Mouse (Mus musculus) forebrain, embryonic 13.5 days (tissue): ENCODE measurements around the gene Il18bp. TPM values are rescaled to one million over a fixed set of nuclear protein-coding genes. Genes with fewer than 3 reads are reported as not detected.

Experiments
- ATAC-seq: fragments of 200-750 bp; cut with Nextera tagmentation; 2 replicates; pipeline ENCODE4 v1.8.0; 2017
- H3K27ac ChIP-seq: fragments of 300-500 bp; sonication (generic); 2 replicates; pipeline ENCODE4 v1.5.1; 2015; ENCODE audit warnings: inconsistent platforms, mild to moderate bottlenecking, moderate library complexity
- H3K27me3 ChIP-seq: fragments of 300-500 bp; sonication (generic); 2 replicates; pipeline ENCODE4 v1.6.1; 2015; ENCODE audit warnings: mild to moderate bottlenecking, inconsistent platforms
- H3K36me3 ChIP-seq: fragments of 300-500 bp; sonication (generic); 2 replicates; pipeline ENCODE4 v1.6.1; 2015; ENCODE audit warnings: mild to moderate bottlenecking, inconsistent platforms; ENCODE audit not compliant: poor library complexity, severe bottlenecking
- H3K4me1 ChIP-seq: fragments of 300-500 bp; sonication (generic); 2 replicates; pipeline ENCODE4 v1.6.1; 2015; ENCODE audit warnings: inconsistent platforms
- H3K4me2 ChIP-seq: fragments of 300-500 bp; sonication (generic); 2 replicates; pipeline ENCODE4 v1.6.1; 2015; ENCODE audit warnings: inconsistent platforms, mild to moderate bottlenecking, moderate library complexity
- H3K4me3 ChIP-seq: fragments of 300-500 bp; sonication (generic); 2 replicates; pipeline ENCODE4 v1.5.1; 2015; ENCODE audit warnings: mild to moderate bottlenecking, inconsistent platforms
- H3K9ac ChIP-seq: fragments of 300-500 bp; sonication (generic); 2 replicates; pipeline ENCODE4 v1.6.1; 2015; ENCODE audit warnings: mild to moderate bottlenecking, inconsistent platforms
- H3K9me3 ChIP-seq: fragments of 300-500 bp; sonication (generic); replicated peaks from 2 replicates; pipeline ENCODE4 v1.6.1; 2016; ENCODE audit warnings: inconsistent platforms
- WGBS: fragments of 180-500 bp; shearing (Covaris S2); methylation state at CpG from one replicate; pipeline ENCODE4 v1.1.7; 2015; 5-methylcytosine and 5-hydroxymethylcytosine counted together
- polyA plus RNA-seq: library from polyadenylated mRNA; unstranded; fragments of >200 nt; fragmentation: Nextera tagmentation; extraction: Ambion mirVana; gene quantifications from 2 replicates; pipeline ENCODE4 v1.2.1, GENCODE M21; 2015

Gene Il18bp
- polyA plus RNA-seq, 1 experiment from 2014 or later = 4.5 TPM

GRCm38 (mm10) chr7:102000296-102000695 lies 18.2 kb downstream of the Il18bp start:
- H3K4me1 ChIP-seq = no peaks in the 10 kb centered on the region

GRCm38 (mm10) chr7:101999461-102000151 lies 18.9 kb downstream of the Il18bp start:
- Histone ChIP-seq H3K27ac (no peak overlapping the region), H3K4me1 (no peaks in the 10 kb centered on the region), H3K27me3 (no peaks in the 10 kb centered on the region), H3K9me3 (no peaks in the 10 kb centered on the region), H3K9ac (no peak overlapping the region), H3K4me2 (no peak overlapping the region), H3K4me3 (no peak overlapping the region), H3K36me3 (peaks cover 94% of the 10 kb centered on the region)
- ATAC-seq = no peak
- 94% methylated on average over 15 of the region's 15 CpGs for WGBS

More at GRCm38 (mm10) chr7:102000296-102000695, 18.2 kb downstream of the Il18bp start:
- H3K4me2 ChIP-seq = no peak overlapping the region
- H3K4me3 ChIP-seq = no peak overlapping the region
- no peak overlapping the region for H3K9ac ChIP-seq
- H3K27ac ChIP-seq = no peak overlapping the region
- H3K36me3 ChIP-seq = peaks cover 91% of the 10 kb centered on the region
- H3K27me3 ChIP-seq = no peaks in the 10 kb centered on the region
- 95% methylated on average over 8 of the region's 8 CpGs for WGBS
- ATAC-seq = no peak
- H3K9me3 ChIP-seq = no peaks in the 10 kb centered on the region

- Histone ChIP-seq H3K4me2 (no peak overlapping the region), H3K27me3 (no peaks in the 10 kb centered on the region), H3K9me3 (no peaks in the 10 kb centered on the region), H3K36me3 (peaks cover 99% of the 10 kb centered on the region), H3K4me3 (no peak overlapping the region), H3K27ac (no peak overlapping the region), H3K4me1 (no peaks in the 10 kb centered on the region), H3K9ac (no peak overlapping the region)
- ATAC-seq = peak; percentile 66
- 70% methylated on average over 14 of the region's 14 CpGs for whole genome bisulfite sequencing
Observed at GRCm38 (mm10) chr7:101998194-101998927, 20.1 kb downstream of the Il18bp start.

GRCm38 (mm10) chr7:101994241-101994640 lies 24.2 kb downstream of the Il18bp start:
- no peak for ATAC-seq
- Histone ChIP-seq H3K9me3 (no peaks in the 10 kb centered on the region), H3K27ac (no peak overlapping the region), H3K9ac (no peak overlapping the region), H3K4me3 (no peak overlapping the region), H3K4me1 (no peaks in the 10 kb centered on the region), H3K4me2 (no peak overlapping the region), H3K36me3 (peaks cover 99% of the 10 kb centered on the region), H3K27me3 (no peaks in the 10 kb centered on the region)
- WGBS = 96% methylated on average over 3 of the region's 3 CpGs

- peaks cover 63% of the 10 kb centered on the region for H3K36me3 ChIP-seq
Observed at GRCm38 (mm10) chr7:101985081-101985480, 33.4 kb downstream of the Il18bp start.

GRCm38 (mm10) chr7:101982735-101983134 lies 35.8 kb downstream of the Il18bp start:
- ATAC-seq = no peak
- Histone ChIP-seq H3K4me1 (no peaks in the 10 kb centered on the region), H3K27me3 (no peaks in the 10 kb centered on the region), H3K4me3 (no peak overlapping the region), H3K36me3 (peaks cover 43% of the 10 kb centered on the region), H3K27ac (no peak overlapping the region), H3K9me3 (no peaks in the 10 kb centered on the region), H3K9ac (no peak overlapping the region), H3K4me2 (no peak overlapping the region)
- 71% methylated on average over 1 of the region's 1 CpGs for WGBS

More at GRCm38 (mm10) chr7:101985081-101985480, 33.4 kb downstream of the Il18bp start:
- Histone ChIP-seq H3K27ac (no peak overlapping the region), H3K9ac (no peak overlapping the region), H3K27me3 (no peaks in the 10 kb centered on the region), H3K4me2 (no peak overlapping the region), H3K4me1 (no peaks in the 10 kb centered on the region), H3K9me3 (no peaks in the 10 kb centered on the region), H3K4me3 (no peak overlapping the region)
- ATAC-seq = no peak
- 98% methylated on average over 3 of the region's 3 CpGs for WGBS

- H3K4me1 ChIP-seq = peaks cover 36% of the 10 kb centered on the region
- H3K9ac ChIP-seq = no peak overlapping the region
- H3K4me2 ChIP-seq = no peak overlapping the region
- 80% methylated on average over 2 of the region's 2 CpGs for WGBS
- 0 out of 2 replicates have a peak overlapping the region, but pooled peaks have one; percentile 0 for H3K27ac ChIP-seq
- H3K9me3 ChIP-seq = no peaks in the 10 kb centered on the region
- no peak for ATAC-seq
- peaks cover 18% of the 10 kb centered on the region for H3K36me3 ChIP-seq
- H3K27me3 ChIP-seq = no peaks in the 10 kb centered on the region
- H3K4me3 ChIP-seq = no peak overlapping the region
Observed at GRCm38 (mm10) chr7:101974505-101974904, 44.0 kb downstream of the Il18bp start.

GRCm38 (mm10) chr7:101973730-101974129 lies 44.8 kb downstream of the Il18bp start:
- ATAC-seq = no peak
- Histone ChIP-seq H3K4me1 (peaks cover 44% of the 10 kb centered on the region), H3K4me2 (no peak overlapping the region), H3K9me3 (no peaks in the 10 kb centered on the region), H3K9ac (no peak overlapping the region), H3K4me3 (no peak overlapping the region), H3K36me3 (peaks cover 15% of the 10 kb centered on the region), H3K27me3 (no peaks in the 10 kb centered on the region), H3K27ac (no peak overlapping the region)
- 85% methylated on average over 3 of the region's 3 CpGs for WGBS

- H3K9me3 ChIP-seq = no peaks in the 10 kb centered on the region
- no peaks in the 10 kb centered on the region for H3K27me3 ChIP-seq
- peak overlapping the region; percentile 100 for H3K27ac ChIP-seq
- peaks cover 61% of the 10 kb centered on the region for H3K4me1 ChIP-seq
- WGBS = 34% methylated on average over 2 of the region's 2 CpGs
- H3K4me2 ChIP-seq = peak overlapping the region; percentile 75
- peak overlapping the region; percentile 70 for H3K4me3 ChIP-seq
- peaks cover 7% of the 10 kb centered on the region; the same call in 1 of the 2 replicates for H3K36me3 ChIP-seq
- H3K9ac ChIP-seq = peak overlapping the region; percentile 95
- no peak for ATAC-seq
Observed at GRCm38 (mm10) chr7:101971721-101972120, 46.8 kb downstream of the Il18bp start.

- ATAC-seq = peak; percentile 76
- Histone ChIP-seq H3K4me2 (peak overlapping the region; percentile 75), H3K9ac (peak overlapping the region; percentile 95), H3K9me3 (no peaks in the 10 kb centered on the region), H3K4me1 (peaks cover 64% of the 10 kb centered on the region), H3K36me3 (peaks cover under 1% of the 10 kb centered on the region; the same call in 1 of the 2 replicates), H3K4me3 (peak overlapping the region; percentile 70), H3K27me3 (no peaks in the 10 kb centered on the region), H3K27ac (peak overlapping the region; percentile 100)
- WGBS = under 1% methylated on average over 19 of the region's 19 CpGs
Observed at GRCm38 (mm10) chr7:101970821-101971461, 47.5 kb downstream of the Il18bp start.

GRCm38 (mm10) chr7:101970429-101970775 lies 48.1 kb downstream of the Il18bp start:
- H3K36me3 ChIP-seq = no peaks in the 10 kb centered on the region
- WGBS = 0% methylated on average over 17 of the region's 17 CpGs
- H3K27ac ChIP-seq = peak overlapping the region; percentile 100
- H3K9ac ChIP-seq = peak overlapping the region; percentile 95
- H3K27me3 ChIP-seq = no peaks in the 10 kb centered on the region
- H3K9me3 ChIP-seq = no peaks in the 10 kb centered on the region
- H3K4me1 ChIP-seq = peaks cover 64% of the 10 kb centered on the region
- peak overlapping the region; percentile 70 for H3K4me3 ChIP-seq
- ATAC-seq = peak; percentile 68
- peak overlapping the region; percentile 75 for H3K4me2 ChIP-seq
